Mouse (Mus musculus) forebrain, embryonic 15.5 days (tissue): ENCODE measurements around the gene Amn. TPM values are rescaled to one million over a fixed set of nuclear protein-coding genes. Genes with fewer than 3 reads are reported as not detected.

ENCODE experiments used
- ATAC-seq: fragments of 200-750 bp; cut with Nextera tagmentation; replicated peaks from 2 replicates; pipeline ENCODE4 v1.8.0; 2017; ENCODE audit warnings: mild to moderate bottlenecking, moderate TSS enrichment, moderate library complexity
- H3K27ac ChIP-seq: fragments of 300-500 bp; sonication (generic); replicated peaks from 2 replicates; pipeline ENCODE4 v1.5.1; 2015; ENCODE audit warnings: mild to moderate bottlenecking, inconsistent platforms
- H3K27me3 ChIP-seq: fragments of 300-500 bp; sonication (generic); 2 replicates; pipeline ENCODE4 v1.6.1; 2015; ENCODE audit warnings: inconsistent platforms
- H3K36me3 ChIP-seq: fragments of 300-500 bp; sonication (generic); 2 replicates; pipeline ENCODE4 v1.6.1; 2015; ENCODE audit warnings: mild to moderate bottlenecking, inconsistent platforms
- H3K4me1 ChIP-seq: fragments of 300-500 bp; sonication (generic); 2 replicates; pipeline ENCODE4 v1.6.1; 2015; ENCODE audit warnings: inconsistent platforms
- H3K4me2 ChIP-seq: fragments of 300-500 bp; sonication (generic); replicated peaks from 2 replicates; pipeline ENCODE4 v1.6.1; 2015; ENCODE audit warnings: mild to moderate bottlenecking, inconsistent platforms
- H3K4me3 ChIP-seq: fragments of 300-500 bp; sonication (generic); 2 replicates; pipeline ENCODE4 v1.5.1; 2015; ENCODE audit warnings: mild to moderate bottlenecking, inconsistent platforms
- H3K9ac ChIP-seq: fragments of 300-500 bp; sonication (generic); replicated peaks from 2 replicates; pipeline ENCODE4 v1.6.1; 2015; ENCODE audit warnings: mild to moderate bottlenecking, inconsistent platforms
- H3K9me3 ChIP-seq: fragments of 300-500 bp; sonication (generic); 2 replicates; pipeline ENCODE4 v1.6.1; 2016; ENCODE audit warnings: inconsistent platforms
- WGBS: fragments of 180-500 bp; shearing (Covaris S2); methylation state at CpG from one replicate; pipeline ENCODE4 v1.1.7; 2015; ENCODE audit warnings: mixed read lengths; 5-methylcytosine and 5-hydroxymethylcytosine counted together
- polyA plus RNA-seq: library from polyadenylated mRNA; unstranded; fragments of >200 nt; fragmentation: Nextera tagmentation; extraction: Ambion mirVana; gene quantifications from 2 replicates; pipeline ENCODE4 v1.2.1, GENCODE M21; 2015

The Amn gene
- polyA plus RNA-seq, 1 experiment from 2014 or later = 5.0 TPM

GRCm38 (mm10) chr12:111325744-111326424 lies 55.0 kb downstream of the Amn start:
- H3K4me3 ChIP-seq = no peak overlapping the region
- H3K4me2 ChIP-seq = no peak overlapping the region
- no peaks in the 10 kb centered on the region; the same call in 1 of the 2 replicates for H3K4me1 ChIP-seq
- ATAC-seq = no peak
- peaks cover 74% of the 10 kb centered on the region for H3K36me3 ChIP-seq
- no peaks in the 10 kb centered on the region for H3K27me3 ChIP-seq
- H3K9me3 ChIP-seq = no peaks in the 10 kb centered on the region
- H3K9ac ChIP-seq = no peak overlapping the region
- no peak overlapping the region for H3K27ac ChIP-seq
- WGBS = 94% methylated on average over 18 of the region's 18 CpGs

Other genes with a start within 250 kb of the Amn start
- gene Rcor1, start 231.7 kb upstream of the Amn start, polyA plus RNA-seq = 8.1 and 8.4 TPM in 2 replicates
- 14.7 and 17.3 TPM in 2 replicates for gene Traf3, start 104.7 kb upstream of the Amn start, polyA plus RNA-seq
- not detected in 2 replicates for gene 4930595D18Rik, start 86.6 kb upstream of the Amn start, polyA plus RNA-seq
- gene Cdc42bpb, start 106.6 kb downstream of the Amn start, polyA plus RNA-seq = 33.9 and 35.5 TPM in 2 replicates
- gene Lbhd2, start 135.7 kb downstream of the Amn start, polyA plus RNA-seq = 1.6 and 2.2 TPM in 2 replicates
- gene Exoc3l4, start 145.9 kb downstream of the Amn start, polyA plus RNA-seq = 1.7 and 2.0 TPM in 2 replicates
- 0.51 and 1.1 TPM in 2 replicates for gene Tnfaip2, start 171.4 kb downstream of the Amn start, polyA plus RNA-seq
- gene Gm266, start 214.7 kb downstream of the Amn start, polyA plus RNA-seq = 0.55 and 0.79 TPM in 2 replicates